Mouse (Mus musculus) embryonic facial prominence, embryonic 15.5 days (tissue): ENCODE results near the gene Taf6l. TPM values are rescaled to one million over a fixed set of nuclear protein-coding genes. Genes with fewer than 3 reads are reported as not detected.

Source experiments
- ATAC-seq: fragments of 200-750 bp; cut with Nextera tagmentation; 2 replicates; pipeline ENCODE4 v1.8.0; 2017; ENCODE audit warnings: low read depth, moderate TSS enrichment; ENCODE audit not compliant: insufficient number of reproducible peaks, low FRiP score, low TSS enrichment
- H3K27ac ChIP-seq: fragments of 300-500 bp; sonication (generic); replicated peaks from 2 replicates; pipeline ENCODE4 v1.5.1; 2015; ENCODE audit warnings: mild to moderate bottlenecking, inconsistent platforms
- H3K27me3 ChIP-seq: fragments of 300-500 bp; sonication (generic); 2 replicates; pipeline ENCODE4 v1.6.1; 2015; ENCODE audit warnings: inconsistent platforms
- H3K36me3 ChIP-seq: fragments of 300-500 bp; sonication (generic); 2 replicates; pipeline ENCODE4 v1.6.1; 2015; ENCODE audit warnings: mild to moderate bottlenecking, inconsistent platforms
- H3K4me1 ChIP-seq: fragments of 300-500 bp; sonication (generic); 2 replicates; pipeline ENCODE4 v1.6.1; 2015; ENCODE audit warnings: inconsistent platforms
- H3K4me2 ChIP-seq: fragments of 300-500 bp; sonication (generic); replicated peaks from 2 replicates; pipeline ENCODE4 v1.6.1; 2015; ENCODE audit warnings: mild to moderate bottlenecking, inconsistent platforms
- H3K4me3 ChIP-seq: fragments of 300-500 bp; sonication (generic); replicated peaks from 2 replicates; pipeline ENCODE4 v1.5.1; 2015; ENCODE audit warnings: mild to moderate bottlenecking, inconsistent platforms
- H3K9ac ChIP-seq: fragments of 300-500 bp; sonication (generic); 2 replicates; pipeline ENCODE4 v1.6.1; 2015; ENCODE audit warnings: inconsistent platforms
- H3K9me3 ChIP-seq: fragments of 300-500 bp; sonication (generic); replicated peaks from 2 replicates; pipeline ENCODE4 v1.6.1; 2016; ENCODE audit warnings: inconsistent platforms
- WGBS: fragments of 180-500 bp; shearing (Covaris S2); methylation state at CpG from one replicate; pipeline ENCODE4 v1.1.7; 2015; 5-methylcytosine and 5-hydroxymethylcytosine counted together
- polyA plus RNA-seq: library from polyadenylated mRNA; unstranded; fragments of >200 nt; fragmentation: Nextera tagmentation; extraction: Ambion mirVana; gene quantifications from 2 replicates; pipeline ENCODE4 v1.2.1, GENCODE M21; 2015

The Taf6l gene
- polyA plus RNA-seq, 1 experiment from 2014 or later = 27.3 TPM

DNA sequence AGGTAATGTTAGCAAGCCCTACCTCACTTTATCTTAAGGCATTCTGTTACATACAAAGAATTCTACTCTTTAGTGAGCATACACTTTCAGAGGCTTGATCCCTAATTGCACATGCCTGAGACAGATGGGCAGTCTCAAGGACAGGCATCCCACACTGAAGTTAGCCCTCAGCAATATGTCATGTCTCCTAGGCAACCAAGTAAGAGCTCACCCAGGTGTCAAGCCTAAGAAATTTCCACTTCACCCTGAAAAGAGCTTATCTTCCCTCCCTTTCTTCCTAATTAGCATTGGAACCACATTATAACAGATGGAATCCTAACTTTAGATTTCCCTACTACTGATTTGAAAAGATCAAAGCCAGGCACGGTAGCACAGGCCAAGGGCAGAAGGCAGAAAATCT lies 3.0 kb upstream of the Taf6l start:
- H3K9ac ChIP-seq = no peak overlapping the region
- whole genome bisulfite sequencing = 53% methylated on average over 1 of the region's 1 CpGs
- H3K36me3 ChIP-seq = peaks cover 28% of the 10 kb centered on the region
- peaks cover 10% of the 10 kb centered on the region for H3K4me1 ChIP-seq
- no peaks in the 10 kb centered on the region for H3K27me3 ChIP-seq
- H3K9me3 ChIP-seq = no peaks in the 10 kb centered on the region
- H3K4me3 ChIP-seq = no peak overlapping the region
- H3K4me2 ChIP-seq = no peak overlapping the region
- no peak overlapping the region for H3K27ac ChIP-seq
- ATAC-seq = no peak

- no peaks in the 10 kb centered on the region for H3K9me3 ChIP-seq
- 24% methylated on average over 3 of the region's 3 CpGs for WGBS
These were observed 2.3 kb upstream of the Taf6l start for GRCm38 (mm10) chr19:8788521-8788920.

DNA sequence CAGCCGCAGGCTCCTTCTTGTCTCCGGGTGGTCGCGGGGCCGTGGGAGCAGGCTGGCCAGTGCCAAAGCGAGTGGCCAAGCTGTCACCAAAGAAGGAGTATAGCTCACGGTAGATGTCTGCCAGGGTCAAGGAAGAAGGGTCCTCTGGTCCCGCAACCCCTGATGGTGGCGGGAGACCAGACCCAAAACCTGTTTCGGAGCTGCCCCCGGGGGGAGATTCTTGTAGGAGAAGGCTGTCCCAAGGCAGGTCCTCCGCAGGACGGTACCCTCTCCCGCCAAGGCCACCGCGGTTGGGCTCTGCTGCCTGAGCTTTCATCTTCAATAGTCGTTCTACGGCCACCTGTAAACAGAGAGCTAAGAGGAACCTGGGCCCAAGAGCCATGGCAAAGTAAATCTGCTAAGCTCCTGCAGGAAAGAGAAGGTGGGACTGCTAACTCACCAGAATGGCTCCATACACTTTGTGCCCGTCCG lies 11.2 kb downstream of the Taf6l start:
- peak overlapping the region; percentile 95 for H3K9ac ChIP-seq
- 4% methylated on average over 20 of the region's 20 CpGs for WGBS
- no peaks in the 10 kb centered on the region for H3K27me3 ChIP-seq
- peak overlapping the region; percentile 99 for H3K27ac ChIP-seq
- H3K36me3 ChIP-seq = peaks cover 30% of the 10 kb centered on the region
- no peaks in the 10 kb centered on the region for H3K9me3 ChIP-seq
- peaks cover 25% of the 10 kb centered on the region for H3K4me1 ChIP-seq
- H3K4me3 ChIP-seq = peak overlapping the region; percentile 78
- H3K4me2 ChIP-seq = peak overlapping the region; percentile 88
- peak; percentile 22 for ATAC-seq

More at GRCm38 (mm10) chr19:8788521-8788920, 2.3 kb upstream of the Taf6l start:
- Histone ChIP-seq H3K36me3 (peaks cover 25% of the 10 kb centered on the region), H3K4me1 (peaks cover 10% of the 10 kb centered on the region), H3K27ac (no peak overlapping the region), H3K27me3 (no peaks in the 10 kb centered on the region), H3K4me3 (no peak overlapping the region), H3K4me2 (no peak overlapping the region), H3K9ac (no peak overlapping the region)
- no peak for ATAC-seq

DNA sequence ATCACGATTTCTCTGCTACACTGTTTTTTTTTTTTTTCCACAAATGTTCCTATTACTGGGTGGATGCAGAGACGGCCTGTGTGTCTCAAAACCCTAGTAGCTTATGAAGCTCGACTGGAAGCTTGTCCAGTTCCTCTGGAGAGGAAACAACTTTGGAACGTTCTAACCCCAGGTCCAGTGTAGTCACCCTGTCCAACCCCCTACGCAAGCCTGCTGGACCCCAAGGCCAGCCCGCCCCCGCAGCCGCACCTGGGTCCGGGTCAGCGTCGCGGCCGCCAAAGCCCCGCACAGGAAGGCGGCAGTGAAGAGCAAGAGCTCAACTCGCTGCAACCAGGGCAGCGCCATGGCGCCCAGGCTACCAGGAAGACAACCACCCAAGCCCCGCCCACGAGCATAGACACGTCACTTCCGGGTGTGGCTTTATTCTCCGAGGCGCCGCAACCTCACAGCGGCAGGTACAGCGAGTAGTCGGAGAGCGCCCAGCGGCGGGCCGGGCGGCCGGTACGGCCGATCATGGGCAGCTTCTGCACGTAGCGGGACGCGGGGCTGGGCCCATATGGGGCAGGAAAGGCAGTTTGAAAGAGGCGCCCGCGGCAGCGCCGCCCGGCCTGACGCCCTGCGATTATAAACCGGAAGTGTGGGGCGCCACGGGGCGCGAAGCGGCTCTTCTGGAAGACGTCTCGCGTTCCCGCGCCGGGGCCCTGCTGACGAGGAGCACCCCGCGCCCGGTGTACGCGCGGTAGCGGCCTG lies 12.0 kb downstream of the Taf6l start, which contains the start of gene Tmem179b:
Gene Tmem179b, minus strand, starts transcription at position 382 of the 750 bp plus-strand sequence.
- H3K36me3 ChIP-seq = peaks cover 33% of the 10 kb centered on the region
- no peaks in the 10 kb centered on the region for H3K9me3 ChIP-seq
- under 1% methylated on average over 68 of the region's 68 CpGs for WGBS
- peak within 1 kb of the TSS; percentile 95 for H3K9ac ChIP-seq
- peak; percentile 93 for ATAC-seq
- H3K4me2 ChIP-seq = peak within 1 kb of the TSS; percentile 88
- no peaks in the 10 kb centered on the region for H3K27me3 ChIP-seq
- peak within 1 kb of the TSS; percentile 99 for H3K27ac ChIP-seq
- peaks cover 25% of the 10 kb centered on the region for H3K4me1 ChIP-seq
- H3K4me3 ChIP-seq = peak within 1 kb of the TSS; percentile 78

DNA sequence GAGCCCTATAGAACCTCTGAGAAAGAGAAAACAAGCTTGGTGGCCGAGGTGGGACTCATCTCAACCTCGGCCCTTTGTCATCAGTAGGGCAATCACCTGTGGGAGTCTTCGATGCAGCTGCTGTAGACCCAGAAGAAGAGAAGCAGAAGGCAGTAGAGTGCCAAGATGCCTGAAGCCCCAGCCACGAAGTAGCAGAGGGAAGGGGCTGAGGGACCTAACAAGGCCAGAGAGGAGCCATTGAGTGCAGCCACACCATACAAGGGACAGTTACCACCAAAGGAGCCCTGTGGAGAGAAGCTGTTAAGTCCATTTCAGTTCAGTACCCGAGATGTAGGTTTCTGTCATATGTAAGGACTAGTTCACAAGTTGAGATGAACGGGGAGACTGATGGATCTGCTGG lies 12.8 kb downstream of the Taf6l start:
- Histone ChIP-seq H3K4me1 (peaks cover 25% of the 10 kb centered on the region), H3K9ac (peak overlapping the region; percentile 95; the same call in 1 of the 2 replicates), H3K4me2 (peak overlapping the region; percentile 88), H3K36me3 (peaks cover 35% of the 10 kb centered on the region), H3K27me3 (no peaks in the 10 kb centered on the region), H3K4me3 (peak overlapping the region; percentile 78), H3K27ac (peak overlapping the region; percentile 99), H3K9me3 (no peaks in the 10 kb centered on the region)
- 55% methylated on average over 6 of the region's 6 CpGs for WGBS
- no peak for ATAC-seq

DNA sequence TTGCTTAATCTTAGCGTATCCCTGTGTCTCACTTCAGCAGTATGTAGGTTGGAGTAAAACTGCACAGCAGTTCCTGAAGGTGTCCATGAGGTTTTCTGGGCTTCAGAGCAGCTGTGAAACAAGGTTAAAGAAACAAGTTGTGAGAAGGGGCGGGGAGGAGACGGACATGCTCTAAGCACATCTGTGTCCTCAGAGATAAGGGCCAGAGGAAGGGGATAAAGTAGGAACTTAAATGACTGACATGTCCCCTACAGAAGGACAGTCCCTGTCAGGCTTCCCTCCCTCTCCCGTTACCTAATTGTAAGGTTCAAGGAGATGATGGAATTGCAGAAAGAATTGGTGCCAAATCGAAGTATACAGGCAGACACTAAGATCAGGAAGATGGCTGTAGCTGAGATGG lies 13.2 kb downstream of the Taf6l start:
- Histone ChIP-seq H3K4me1 (peaks cover 25% of the 10 kb centered on the region), H3K27ac (peak overlapping the region; percentile 99), H3K27me3 (no peaks in the 10 kb centered on the region), H3K9ac (0 out of 2 replicates have a peak overlapping the region, but pooled peaks have one; percentile 1), H3K36me3 (peaks cover 36% of the 10 kb centered on the region), H3K4me3 (peak overlapping the region; percentile 78), H3K9me3 (no peaks in the 10 kb centered on the region), H3K4me2 (peak overlapping the region; percentile 88)
- WGBS = 83% methylated on average over 5 of the region's 5 CpGs
- ATAC-seq = no peak

GRCm38 (mm10) chr19:8770567-8771270 lies 15.5 kb downstream of the Taf6l start, which contains the start of gene Tmem223:
Tmem223 (plus strand) TSS chr19:8770996.
- peaks cover 55% of the 10 kb centered on the region for H3K36me3 ChIP-seq
- H3K4me3 ChIP-seq = peak within 1 kb of the TSS; percentile 69
- WGBS = 14% methylated on average over 29 of the region's 29 CpGs
- H3K27ac ChIP-seq = peak within 1 kb of the TSS; percentile 94
- H3K4me1 ChIP-seq = peaks cover 25% of the 10 kb centered on the region
- no peak for ATAC-seq
- no peaks in the 10 kb centered on the region for H3K27me3 ChIP-seq
- H3K9me3 ChIP-seq = no peaks in the 10 kb centered on the region
- H3K4me2 ChIP-seq = peak within 1 kb of the TSS; percentile 67
- peak within 1 kb of the TSS; percentile 85 for H3K9ac ChIP-seq

- WGBS = 97% methylated on average over 9 of the region's 9 CpGs
- Histone ChIP-seq H3K27ac (no peak overlapping the region), H3K9ac (no peak overlapping the region), H3K4me3 (no peak overlapping the region), H3K4me2 (no peak overlapping the region), H3K9me3 (no peaks in the 10 kb centered on the region), H3K36me3 (peaks cover 84% of the 10 kb centered on the region), H3K4me1 (peaks cover 5% of the 10 kb centered on the region), H3K27me3 (no peaks in the 10 kb centered on the region)
- ATAC-seq = no peak
These were observed 20.7 kb downstream of the Taf6l start for GRCm38 (mm10) chr19:8765562-8765961.

DNA sequence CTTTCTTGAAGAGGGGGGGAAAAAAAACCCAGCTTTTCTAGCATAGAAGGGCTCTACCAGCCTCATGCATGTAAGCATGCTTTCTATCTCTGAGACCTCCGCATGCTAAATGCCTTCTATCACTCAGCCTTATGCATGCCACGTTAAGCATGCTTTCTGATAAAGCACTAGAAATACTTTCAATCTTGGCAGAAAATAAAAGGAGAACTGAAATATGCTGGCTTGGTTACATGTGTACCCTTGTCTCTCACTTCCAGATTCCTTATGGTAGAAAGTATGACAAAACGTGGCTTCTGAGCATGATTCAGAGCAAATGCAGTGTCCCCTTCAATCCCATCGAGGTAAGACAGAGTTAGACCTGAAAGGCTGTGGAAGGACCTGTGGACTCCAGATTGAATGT lies 22.9 kb downstream of the Taf6l start:
- Histone ChIP-seq H3K27ac (no peak overlapping the region), H3K36me3 (peaks cover 62% of the 10 kb centered on the region), H3K4me1 (peaks cover 1% of the 10 kb centered on the region), H3K27me3 (no peaks in the 10 kb centered on the region), H3K9ac (no peak overlapping the region), H3K4me3 (no peak overlapping the region), H3K4me2 (no peak overlapping the region), H3K9me3 (no peaks in the 10 kb centered on the region)
- WGBS = 88% methylated on average over 4 of the region's 4 CpGs
- ATAC-seq = no peak

DNA sequence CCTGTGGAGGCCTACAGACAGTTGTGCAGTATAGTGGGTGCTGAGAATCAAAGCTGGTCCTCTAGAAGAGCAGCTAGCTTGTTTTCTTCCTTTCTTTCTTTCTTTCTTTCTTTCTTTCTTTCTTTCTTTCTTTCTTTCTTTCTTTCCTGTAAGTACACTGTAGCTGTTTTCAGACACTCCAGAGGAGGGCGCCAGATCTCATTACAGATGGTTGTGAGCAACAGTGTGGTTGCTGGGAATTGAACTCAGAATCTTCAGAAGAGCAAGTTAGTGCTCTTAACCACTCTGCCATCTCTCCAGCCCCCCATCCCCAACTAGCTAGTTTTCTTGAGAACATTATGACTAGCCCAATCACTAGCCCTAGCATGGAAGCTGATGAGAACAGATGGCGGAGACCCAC lies 25.5 kb downstream of the Taf6l start:
- no peak overlapping the region for H3K9ac ChIP-seq
- H3K4me3 ChIP-seq = no peak overlapping the region
- H3K4me1 ChIP-seq = peaks cover 12% of the 10 kb centered on the region
- H3K36me3 ChIP-seq = peaks cover 37% of the 10 kb centered on the region
- 93% methylated on average over 2 of the region's 2 CpGs for WGBS
- no peak for ATAC-seq
- H3K4me2 ChIP-seq = no peak overlapping the region
- no peak overlapping the region for H3K27ac ChIP-seq
- no peaks in the 10 kb centered on the region for H3K9me3 ChIP-seq
- H3K27me3 ChIP-seq = no peaks in the 10 kb centered on the region

- Histone ChIP-seq H3K4me3 (no peak overlapping the region), H3K27ac (no peak overlapping the region), H3K4me2 (0 out of 2 replicates have a peak overlapping the region, but pooled peaks have one; percentile 56), H3K9ac (no peak overlapping the region), H3K9me3 (no peaks in the 10 kb centered on the region), H3K4me1 (peaks cover 20% of the 10 kb centered on the region), H3K27me3 (no peaks in the 10 kb centered on the region), H3K36me3 (peaks cover 28% of the 10 kb centered on the region)
- no peak for ATAC-seq
- WGBS = 89% methylated on average over 2 of the region's 2 CpGs
These were observed 27.3 kb downstream of the Taf6l start for GRCm38 (mm10) chr19:8758899-8759298.
